Mouse (Mus musculus) heart, adult 18-20 months (tissue): ENCODE results near the gene Unc93a. TPM values are rescaled to one million over a fixed set of nuclear protein-coding genes. Genes with fewer than 3 reads are reported as not detected.
"Not testable (repeated sequence)": the region's sequence is repeated elsewhere in the genome, so short reads cannot be mapped to it uniquely, and the experiment has no call there.

Experiments
- DNase-seq, 2 experiments: peaks; one replicate each; pipeline ENCODE4 v3.0.0; 2021 to 2022; ENCODE audit warnings: mixed read lengths in 1 of 2
- total RNA-seq, 2 experiments: library from RNA; stranded (reverse); gene quantifications; 2 replicates each; pipeline ENCODE4 v1.2.3; 2021

Gene Unc93a
- total RNA-seq, 2 experiments from 2014 or later = not detected

DNA sequence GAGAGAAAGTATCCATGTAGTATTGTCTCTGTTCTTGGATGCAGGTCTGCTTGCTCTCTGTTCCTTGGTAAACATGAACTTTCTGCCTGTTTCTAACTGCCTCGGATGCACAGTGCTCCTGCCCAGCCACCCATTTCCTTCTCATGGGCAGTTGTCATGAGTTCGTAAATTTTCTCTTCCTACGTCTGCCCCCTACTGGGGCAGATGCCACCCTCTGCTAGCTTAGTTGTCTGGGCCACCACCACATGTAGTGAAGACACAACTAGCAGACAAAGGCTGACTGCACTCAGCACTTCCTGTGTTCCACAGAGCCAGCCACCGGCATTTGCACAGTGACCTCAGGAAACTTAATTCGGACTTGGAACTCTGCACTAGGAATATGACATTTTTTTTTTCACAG lies 62.4 kb downstream of the Unc93a start:
- not testable (repeated sequence) for DNase-seq

- DNase-seq = not testable (repeated sequence)
Observed at GRCm38 (mm10) chr17:13067864-13068385, 63.7 kb downstream of the Unc93a start.

DNA sequence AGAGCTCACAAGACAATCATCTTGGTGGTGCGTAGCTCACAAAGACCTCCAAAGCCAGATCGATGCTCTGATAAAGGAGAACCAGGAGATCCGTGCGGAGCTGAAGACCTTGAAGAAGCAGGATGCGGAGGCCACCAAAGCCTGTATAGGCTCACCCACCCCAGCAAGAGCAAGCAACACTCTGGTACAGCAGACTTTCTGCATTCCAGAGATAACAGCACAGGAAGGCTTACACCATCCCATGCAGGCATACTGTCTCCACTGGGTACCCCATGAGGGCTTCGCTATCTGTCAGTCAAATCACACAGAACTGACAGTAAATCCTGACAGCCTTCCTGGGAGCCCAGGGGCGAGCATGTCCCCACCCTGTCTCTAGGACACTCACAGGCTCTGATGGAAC lies 68.7 kb downstream of the Unc93a start:
- not testable (repeated sequence) for DNase-seq

DNA sequence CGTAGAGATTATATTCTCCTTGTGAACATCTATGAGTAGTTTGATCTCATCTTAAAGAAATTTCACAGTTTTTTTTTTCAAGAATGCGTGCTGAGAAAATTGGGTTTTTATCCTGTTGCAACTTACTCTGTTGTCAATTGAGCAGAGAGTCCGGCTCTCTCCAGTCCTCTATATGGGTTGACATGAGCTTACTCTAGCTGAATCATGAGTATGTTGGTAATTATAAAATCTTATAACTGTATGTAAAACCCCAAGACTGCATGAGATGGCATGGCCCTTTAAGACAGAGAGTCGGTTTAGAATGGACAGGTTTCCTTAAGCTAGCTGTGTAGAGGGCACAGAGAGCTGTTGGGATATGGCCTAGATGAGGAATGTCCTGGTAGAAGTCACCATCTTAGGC lies 70.8 kb downstream of the Unc93a start, which contains the start of gene Tcp10b:
Tcp10b (plus strand) TSS at position 301 of the 400 bp plus-strand sequence.
- DNase-seq = not testable (repeated sequence)

Other genes with a start within 250 kb of the Unc93a start
- gene Pnldc1, start 221.6 kb downstream of the Unc93a start, total RNA-seq = under 1 TPM; 0.18 to 0.74 TPM
- gene Tcp1, start 216.1 kb downstream of the Unc93a start, total RNA-seq = 100 to 1,000 TPM; 191 to 206 TPM
- gene Mrpl18, start 215.5 kb downstream of the Unc93a start, total RNA-seq = 100 to 1,000 TPM; 163 to 179 TPM
- not detected for gene Acat3, start 191.2 kb downstream of the Unc93a start, total RNA-seq
- gene Acat2, start 171.1 kb downstream of the Unc93a start, total RNA-seq = 10 to 100 TPM in 1 of 2 experiments, 1 to 10 TPM in 1; 6.1 to 13.0 TPM
- 10 to 100 TPM; 30.2 to 34.1 TPM for gene Wtap, start 137.6 kb downstream of the Unc93a start, total RNA-seq
- gene Sod2, start 125.0 kb downstream of the Unc93a start, total RNA-seq = 1,000 to 10,000 TPM; 1,031 to 1,107 TPM
- gene Gpr31b, start 79.5 kb downstream of the Unc93a start, total RNA-seq = under 1 TPM in 1 of 2 experiments, not detected in 1; 0.32 TPM
- not detected for gene Tcp10b, start 70.7 kb downstream of the Unc93a start, total RNA-seq
- gene Smok2a, start 89.4 kb upstream of the Unc93a start, total RNA-seq = not detected
- gene Smok2b, start 98.4 kb upstream of the Unc93a start, total RNA-seq = not detected
- not detected for gene Tcp10c, start 222.8 kb upstream of the Unc93a start, total RNA-seq